Mouse (Mus musculus) neural tube, embryonic 12.5 days (tissue): ENCODE results near the gene Gnb3. TPM values are rescaled to one million over a fixed set of nuclear protein-coding genes. Genes with fewer than 3 reads are reported as not detected.
A peak's percentile ranks its signal among the peaks of the same experiment; 100 is the strongest.
"Not testable (repeated sequence)": the region's sequence is repeated elsewhere in the genome, so short reads cannot be mapped to it uniquely, and the experiment has no call there.

Experiments used
- ATAC-seq: fragments of 200-750 bp; cut with Nextera tagmentation; 2 replicates; pipeline ENCODE4 v1.8.0; 2017; ENCODE audit warnings: low read depth, mild to moderate bottlenecking, moderate TSS enrichment, moderate library complexity; ENCODE audit not compliant: low FRiP score
- H3K27ac ChIP-seq: fragments of 300-500 bp; sonication (generic); 2 replicates; pipeline ENCODE4 v1.5.1; 2016
- H3K27me3 ChIP-seq: fragments of 300-500 bp; sonication (generic); replicated peaks from 2 replicates; pipeline ENCODE4 v1.6.1; 2016; ENCODE audit warnings: mild to moderate bottlenecking
- H3K36me3 ChIP-seq: fragments of 300-500 bp; sonication (generic); 2 replicates; pipeline ENCODE4 v1.6.1; 2016; ENCODE audit warnings: mild to moderate bottlenecking
- H3K4me1 ChIP-seq: fragments of 300-500 bp; sonication (generic); 2 replicates; pipeline ENCODE4 v1.6.1; 2016
- H3K4me2 ChIP-seq: fragments of 300-500 bp; sonication (generic); replicated peaks from 2 replicates; pipeline ENCODE4 v1.6.1; 2016; ENCODE audit warnings: mild to moderate bottlenecking
- H3K4me3 ChIP-seq: fragments of 300-500 bp; sonication (generic); 2 replicates; pipeline ENCODE4 v1.5.1; 2016
- H3K9ac ChIP-seq: fragments of 300-500 bp; sonication (generic); 2 replicates; pipeline ENCODE4 v1.6.1; 2016; ENCODE audit warnings: mild to moderate bottlenecking
- H3K9me3 ChIP-seq: fragments of 300-500 bp; sonication (generic); 2 replicates; pipeline ENCODE4 v1.6.1; 2016; ENCODE audit warnings: mild to moderate bottlenecking
- WGBS: fragments of 180-500 bp; shearing (Covaris S2); methylation state at CpG from one replicate; pipeline ENCODE4 v1.1.7; 2016; 5-methylcytosine and 5-hydroxymethylcytosine counted together
- polyA plus RNA-seq: library from polyadenylated mRNA; unstranded; fragments of >200 nt; fragmentation: Nextera tagmentation; extraction: Ambion mirVana; gene quantifications from 2 replicates; pipeline ENCODE4 v1.2.1, GENCODE M21; 2016

Gene Gnb3
- polyA plus RNA-seq, 1 experiment from 2014 or later: 0.52 TPM

DNA sequence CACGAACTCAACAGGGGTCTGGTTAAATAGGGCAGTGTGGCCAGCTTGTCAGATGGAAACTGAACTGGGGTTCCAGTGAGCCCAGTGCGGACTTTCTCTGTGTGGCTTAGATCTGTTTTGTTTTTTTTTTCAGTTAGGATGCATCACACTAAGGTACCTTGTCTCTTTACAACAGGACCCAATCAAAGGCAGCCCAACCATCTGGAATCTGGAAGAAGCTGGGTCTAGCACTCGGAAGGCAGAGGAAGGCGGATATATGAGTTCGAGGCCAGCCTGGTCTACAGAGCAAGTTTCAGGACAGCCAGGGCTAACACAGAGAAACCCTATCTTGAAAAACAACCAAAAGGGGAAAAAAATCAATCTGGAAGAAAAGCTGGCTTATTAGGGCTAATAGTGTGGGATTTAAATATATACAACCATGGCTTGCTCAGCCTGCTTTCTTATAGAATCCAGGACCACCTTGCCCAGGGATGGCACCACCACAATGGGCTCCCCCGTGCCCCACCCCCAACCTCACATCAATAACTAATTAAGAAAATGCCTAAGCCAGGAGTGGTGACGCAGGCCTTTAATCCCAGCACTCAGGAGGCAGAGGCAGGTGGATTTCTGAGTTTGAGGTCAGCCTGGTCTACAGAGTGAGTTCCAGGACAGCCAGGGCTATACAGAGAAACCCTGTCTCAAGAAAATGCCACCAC lies 33.5 kb downstream of the Gnb3 start:
- Histone ChIP-seq H3K4me2 (peak overlapping the region; percentile 81), H3K4me1 (peaks cover 28% of the 10 kb centered on the region), H3K27me3 (no peaks in the 10 kb centered on the region), H3K4me3 (no peak overlapping the region), H3K36me3 (peaks cover 4% of the 10 kb centered on the region), H3K9me3 (no peaks in the 10 kb centered on the region), H3K27ac (no peak overlapping the region), H3K9ac (no peak overlapping the region)
- no peak for ATAC-seq
- WGBS: 72% methylated on average over 7 of the region's 7 CpGs

DNA sequence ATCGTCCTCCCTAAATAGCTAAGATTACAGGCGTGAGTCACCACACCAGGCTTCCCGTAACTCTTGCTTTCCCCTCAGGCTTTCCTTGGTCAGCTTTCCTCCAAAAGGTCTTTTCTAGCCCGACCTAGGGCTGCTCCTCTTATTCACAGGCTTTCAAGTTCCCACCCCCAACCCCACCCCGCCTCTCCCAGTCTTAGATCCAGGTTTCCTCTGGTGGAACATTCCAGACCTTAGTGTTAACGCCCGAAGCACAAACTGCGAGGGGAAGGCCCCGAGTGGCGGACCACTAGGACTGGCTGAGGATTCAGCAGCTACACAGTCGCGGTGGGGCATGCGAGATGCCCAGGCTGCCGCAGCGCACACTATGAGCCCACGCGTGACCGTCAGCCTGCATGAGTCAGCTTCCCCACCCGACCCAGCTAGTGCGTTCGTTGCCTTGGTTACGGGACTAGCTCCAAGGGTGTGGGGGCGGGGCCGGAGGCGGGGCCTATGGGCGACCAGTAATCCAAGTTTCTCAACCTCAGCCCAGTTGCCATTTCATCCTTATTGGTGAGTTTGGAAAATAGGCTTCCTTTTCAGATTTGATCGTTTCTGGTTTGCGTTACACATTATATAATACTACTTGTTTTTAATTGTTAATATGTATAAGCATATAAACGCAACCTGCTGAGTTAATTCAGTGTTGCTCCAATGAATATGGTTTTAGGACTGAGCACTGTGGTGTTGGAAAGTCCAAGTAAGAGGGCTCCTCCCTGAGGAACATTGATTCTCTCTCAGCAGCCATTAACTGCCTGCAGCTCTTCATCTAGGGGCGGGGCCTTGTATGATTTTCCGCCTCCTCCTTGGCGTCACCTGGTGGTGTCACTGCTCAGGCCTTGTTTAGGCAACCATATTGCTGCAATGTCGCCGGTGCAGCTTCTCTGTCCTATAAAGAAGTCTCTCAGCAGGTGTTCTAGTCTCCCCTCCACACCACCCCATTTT lies 34.4 kb downstream of the Gnb3 start:
- Histone ChIP-seq H3K4me3 (peak overlapping the region; percentile 34), H3K9ac (peak overlapping the region; percentile 48), H3K9me3 (no peaks in the 10 kb centered on the region), H3K36me3 (no peaks in the 10 kb centered on the region), H3K27me3 (no peaks in the 10 kb centered on the region), H3K4me1 (peaks cover 28% of the 10 kb centered on the region), H3K4me2 (peak overlapping the region; percentile 81), H3K27ac (no peak overlapping the region)
- ATAC-seq: peak; percentile 82
- WGBS: 1% methylated on average over 34 of the region's 34 CpGs

DNA sequence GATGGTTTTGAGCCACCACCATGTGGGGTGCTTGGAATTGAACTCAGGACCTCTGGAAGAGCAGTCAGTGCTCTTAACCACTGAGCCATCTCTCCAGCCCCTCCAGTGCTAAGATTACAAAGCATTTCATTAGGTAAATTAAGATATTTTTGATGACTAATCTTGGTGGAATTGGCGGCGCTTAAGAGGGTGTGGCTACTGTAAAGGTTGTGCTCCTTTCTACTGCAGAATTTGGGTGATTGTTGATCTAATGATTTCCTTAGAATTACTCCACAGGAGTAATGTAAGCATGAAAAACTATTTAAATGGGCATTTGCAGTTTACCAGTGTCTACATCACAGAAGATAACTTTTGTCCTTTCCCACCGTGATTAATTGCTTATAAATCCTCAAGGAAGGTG lies 35.7 kb downstream of the Gnb3 start:
- Histone ChIP-seq H3K36me3 (no peaks in the 10 kb centered on the region), H3K9ac (no peak overlapping the region), H3K4me2 (no peak overlapping the region), H3K27me3 (no peaks in the 10 kb centered on the region), H3K27ac (no peak overlapping the region), H3K4me1 (peaks cover 19% of the 10 kb centered on the region), H3K4me3 (no peak overlapping the region), H3K9me3 (no peaks in the 10 kb centered on the region)
- WGBS: 92% methylated on average over 3 of the region's 3 CpGs
- ATAC-seq: no peak

- not testable (repeated sequence) for H3K36me3 ChIP-seq, ATAC-seq, H3K27ac ChIP-seq, H3K4me3 ChIP-seq, H3K4me2 ChIP-seq, H3K9ac ChIP-seq, H3K27me3 ChIP-seq, H3K9me3 ChIP-seq
- peaks cover 12% of the 10 kb centered on the region for H3K4me1 ChIP-seq
- WGBS: 98% methylated on average over 4 of the region's 4 CpGs
Measured at GRCm38 (mm10) chr6:124803691-124804090, 36.4 kb downstream of the Gnb3 start.

DNA sequence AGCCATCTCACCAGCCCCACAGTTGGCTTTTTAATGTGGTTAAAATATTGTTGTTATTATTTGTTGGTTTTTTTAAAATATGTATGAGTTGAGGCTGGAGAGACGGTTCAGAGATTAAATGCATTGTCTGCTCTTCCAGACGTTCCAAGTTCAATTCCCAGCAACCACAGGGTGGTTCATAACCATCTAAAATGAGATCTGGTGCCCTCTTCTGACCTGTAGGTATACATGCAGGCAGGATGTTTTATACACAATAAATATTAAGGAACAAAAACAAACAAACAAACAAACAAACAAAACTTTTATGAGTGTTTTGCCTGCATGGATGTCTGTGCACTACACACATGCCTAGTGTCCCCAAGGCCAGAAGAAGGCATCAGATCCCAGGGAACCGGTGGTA lies 37.0 kb downstream of the Gnb3 start:
- H3K4me2 ChIP-seq: no peak overlapping the region
- H3K4me1 ChIP-seq: peaks cover 6% of the 10 kb centered on the region
- no peaks in the 10 kb centered on the region for H3K36me3 ChIP-seq
- H3K4me3 ChIP-seq: no peak overlapping the region
- no peak for ATAC-seq
- H3K9ac ChIP-seq: no peak overlapping the region
- H3K9me3 ChIP-seq: no peaks in the 10 kb centered on the region
- 75% methylated on average over 3 of the region's 3 CpGs for WGBS
- H3K27me3 ChIP-seq: no peaks in the 10 kb centered on the region
- H3K27ac ChIP-seq: no peak overlapping the region

DNA sequence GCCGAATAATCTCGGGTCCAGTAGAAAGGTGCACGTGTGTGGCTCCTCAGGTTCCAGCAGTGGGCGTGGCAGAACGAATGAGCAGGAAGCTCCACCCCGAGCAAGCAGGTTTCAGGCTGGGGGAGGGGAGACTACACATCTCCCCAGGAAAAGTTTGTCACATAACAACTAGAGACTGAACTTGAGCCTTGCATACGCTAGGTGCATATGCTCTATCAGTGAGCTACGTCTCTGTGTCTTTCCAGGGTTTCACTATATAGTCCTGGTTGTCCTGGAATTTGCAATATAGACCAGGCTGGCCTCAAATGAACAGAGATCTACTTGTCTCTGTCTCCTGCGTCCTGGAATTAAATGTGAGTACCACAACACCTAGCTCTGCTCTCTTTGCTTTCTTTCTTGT lies 37.7 kb downstream of the Gnb3 start:
- 20% methylated on average over 6 of the region's 9 CpGs for WGBS
- ATAC-seq: not testable (repeated sequence)

DNA sequence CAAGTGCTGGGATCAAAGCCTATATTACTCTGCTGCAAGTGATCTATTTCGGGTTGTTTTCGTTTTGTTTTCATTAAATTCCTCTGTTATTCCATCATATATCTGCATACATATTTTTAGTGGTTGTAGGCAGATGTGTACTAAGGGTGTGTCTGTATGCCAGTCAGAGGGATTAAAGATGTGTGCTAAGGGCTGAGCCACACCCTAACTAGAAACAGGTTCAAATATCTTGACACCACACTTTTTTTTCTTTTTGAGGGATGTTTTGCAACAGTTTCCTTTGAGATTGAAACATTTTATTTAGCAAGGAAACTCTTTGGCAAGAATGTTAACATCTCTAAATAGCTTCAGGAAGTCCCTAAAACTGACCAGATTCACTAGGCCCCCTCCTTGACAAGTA lies 43.9 kb downstream of the Gnb3 start:
- no peaks in the 10 kb centered on the region for H3K4me1 ChIP-seq
- 84% methylated on average over 2 of the region's 2 CpGs for WGBS

More for the DNA sequence above, 37.7 kb downstream of the Gnb3 start:
- H3K4me3 ChIP-seq, H3K27ac ChIP-seq, H3K27me3 ChIP-seq, H3K36me3 ChIP-seq, H3K4me1 ChIP-seq, H3K9ac ChIP-seq, H3K9me3 ChIP-seq: not testable (repeated sequence)
- 0 out of 2 replicates have a peak overlapping the region, but pooled peaks have one; percentile 16 for H3K4me2 ChIP-seq

DNA sequence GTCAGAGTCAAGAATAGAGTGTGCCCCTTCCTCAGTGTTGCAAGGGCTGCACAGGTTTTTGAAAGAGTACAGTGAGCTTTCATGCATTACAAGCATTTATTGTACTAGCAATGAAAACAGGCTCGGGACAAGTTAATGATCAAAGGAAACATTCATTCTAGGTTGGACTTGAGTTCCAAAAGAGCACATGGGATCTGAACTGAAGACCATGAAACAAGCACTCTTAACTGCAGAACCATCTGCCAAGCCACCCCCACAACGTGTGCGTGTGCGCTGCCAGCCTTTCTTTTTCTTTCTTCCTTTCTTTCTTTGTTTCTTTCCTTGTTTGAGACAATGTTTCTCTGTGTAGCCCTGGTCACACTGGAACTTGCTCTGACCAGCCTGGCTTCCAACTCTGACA lies 44.3 kb downstream of the Gnb3 start:
- ATAC-seq: no peak
- Histone ChIP-seq H3K9me3 (no peaks in the 10 kb centered on the region), H3K27me3 (no peaks in the 10 kb centered on the region), H3K9ac (no peak overlapping the region), H3K4me1 (no peaks in the 10 kb centered on the region), H3K27ac (no peak overlapping the region), H3K36me3 (no peaks in the 10 kb centered on the region), H3K4me3 (no peak overlapping the region), H3K4me2 (no peak overlapping the region)
- whole genome bisulfite sequencing: 70% methylated on average over 4 of the region's 4 CpGs

More for the DNA sequence above, 43.9 kb downstream of the Gnb3 start:
- no peaks in the 10 kb centered on the region for H3K27me3 ChIP-seq
- H3K4me2 ChIP-seq: no peak overlapping the region
- no peak overlapping the region for H3K27ac ChIP-seq
- ATAC-seq: no peak
- no peaks in the 10 kb centered on the region for H3K36me3 ChIP-seq
- H3K9ac ChIP-seq: no peak overlapping the region
- no peaks in the 10 kb centered on the region for H3K9me3 ChIP-seq
- H3K4me3 ChIP-seq: no peak overlapping the region

DNA sequence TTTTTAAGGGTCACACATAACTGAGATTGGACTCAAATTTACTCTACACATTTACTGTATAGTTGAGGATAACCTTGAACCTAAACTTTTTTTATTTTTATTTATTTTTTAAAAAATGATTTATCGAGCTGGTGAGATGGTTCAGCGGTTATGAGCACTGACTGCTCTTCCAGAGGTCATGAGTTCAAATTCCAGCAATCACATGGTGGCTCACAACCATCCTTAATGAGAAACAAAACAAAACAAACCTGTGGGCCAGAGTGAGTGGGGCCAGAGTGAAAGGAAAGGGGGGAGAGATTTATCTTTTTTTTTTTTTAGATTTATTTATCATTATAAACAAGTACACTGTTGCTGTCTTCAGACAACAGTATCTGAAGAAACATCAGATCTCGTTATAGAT lies 48.2 kb downstream of the Gnb3 start:
- Histone ChIP-seq H3K4me1 (no peaks in the 10 kb centered on the region), H3K4me2 (no peak overlapping the region), H3K4me3 (no peak overlapping the region), H3K27ac (no peak overlapping the region), H3K36me3 (no peaks in the 10 kb centered on the region), H3K27me3 (no peaks in the 10 kb centered on the region), H3K9me3 (no peaks in the 10 kb centered on the region), H3K9ac (no peak overlapping the region)
- ATAC-seq: no peak
- 87% methylated on average over 3 of the region's 3 CpGs for WGBS

- no peaks in the 10 kb centered on the region for H3K4me1 ChIP-seq
- H3K4me3 ChIP-seq: no peak overlapping the region
- ATAC-seq: no peak
- WGBS: 74% methylated on average over 4 of the region's 4 CpGs
- H3K27me3 ChIP-seq: no peaks in the 10 kb centered on the region
- H3K36me3 ChIP-seq: no peaks in the 10 kb centered on the region
- H3K9ac ChIP-seq: no peak overlapping the region
- no peak overlapping the region for H3K4me2 ChIP-seq
- H3K27ac ChIP-seq: no peak overlapping the region
- H3K9me3 ChIP-seq: no peaks in the 10 kb centered on the region
Measured at GRCm38 (mm10) chr6:124790121-124790520, 50.0 kb downstream of the Gnb3 start.

DNA sequence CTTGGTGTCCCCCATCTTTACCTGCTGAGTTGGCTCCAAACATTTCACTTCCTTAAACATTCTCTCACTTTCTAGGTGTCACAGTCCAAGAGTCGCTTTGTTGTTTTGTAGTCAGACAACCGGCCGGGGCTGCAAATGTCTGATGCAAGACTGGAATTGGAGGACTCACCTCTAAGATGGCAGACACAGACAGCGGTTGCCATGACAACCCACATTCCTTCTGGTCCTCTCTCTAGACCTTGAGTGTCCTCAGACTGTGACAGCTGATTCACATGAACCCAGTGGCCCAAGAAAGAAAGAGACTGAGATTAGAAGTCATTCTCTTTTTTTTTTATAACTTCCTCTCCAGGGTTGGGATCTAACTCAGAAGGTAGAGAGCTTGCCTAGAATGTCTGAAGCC lies 50.6 kb downstream of the Gnb3 start:
- no peak for ATAC-seq
- H3K36me3 ChIP-seq: no peaks in the 10 kb centered on the region
- 86% methylated on average over 4 of the region's 4 CpGs for WGBS
- H3K4me1 ChIP-seq: no peaks in the 10 kb centered on the region
- H3K27me3 ChIP-seq: no peaks in the 10 kb centered on the region
- H3K9me3 ChIP-seq: no peaks in the 10 kb centered on the region
- H3K4me2 ChIP-seq: no peak overlapping the region
- no peak overlapping the region for H3K4me3 ChIP-seq
- no peak overlapping the region for H3K27ac ChIP-seq
- H3K9ac ChIP-seq: no peak overlapping the region

DNA sequence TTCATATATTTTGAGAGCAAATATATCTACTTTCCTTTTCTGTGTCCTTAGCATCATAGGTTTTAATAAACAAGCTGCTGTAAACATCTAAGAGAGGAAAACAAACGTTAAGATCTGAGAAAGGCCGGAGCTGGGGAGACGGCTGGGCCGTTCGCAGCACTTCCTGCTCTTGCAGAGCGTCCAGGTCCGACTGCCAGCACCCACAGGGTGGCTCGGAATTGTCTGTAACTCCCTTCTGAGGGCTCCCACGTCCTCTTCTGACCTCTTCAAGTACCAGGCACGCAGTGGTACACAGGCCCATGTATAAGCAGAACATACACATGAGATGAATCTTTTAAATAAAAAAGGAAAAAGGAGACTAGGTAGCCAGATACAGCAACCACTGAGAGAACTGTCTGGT lies 52.4 kb downstream of the Gnb3 start:
- no peak overlapping the region for H3K4me2 ChIP-seq
- H3K27ac ChIP-seq: no peak overlapping the region
- no peaks in the 10 kb centered on the region for H3K36me3 ChIP-seq
- H3K27me3 ChIP-seq: no peaks in the 10 kb centered on the region
- H3K4me3 ChIP-seq: no peak overlapping the region
- no peak for ATAC-seq
- H3K4me1 ChIP-seq: no peaks in the 10 kb centered on the region
- H3K9me3 ChIP-seq: no peaks in the 10 kb centered on the region
- WGBS: 81% methylated on average over 10 of the region's 10 CpGs
- no peak overlapping the region for H3K9ac ChIP-seq
